Mouse (Mus musculus) adrenal gland, postnatal 4 days (tissue): ENCODE results near the gene Dgkb. TPM values are rescaled to one million over a fixed set of nuclear protein-coding genes. Genes with fewer than 3 reads are reported as not detected.

Experiments used
- DNase-seq, 2 experiments: peaks; one replicate each; pipeline ENCODE4 v3.0.0; 2021 to 2022; ENCODE audit warnings: low spot score in 2 of 2, mixed read lengths in 2 of 2
- long read RNA-seq, 2 experiments: library from polyadenylated mRNA; stranded (forward); transcript quantifications; one replicate each; pipeline ENCODE4 v2.0.0; 2021
- total RNA-seq, 2 experiments: library from RNA; stranded (reverse); gene quantifications; 2 replicates each; pipeline ENCODE4 v1.2.3; 2021

The Dgkb gene
- total RNA-seq, result 1 to 10 TPM; 9.2 TPM
- long read RNA-seq, experiment 1, result 0 reads
- long read RNA-seq, experiment 2, full-length matches to known transcripts, result 1 of 4 reads
- long read RNA-seq, experiment 2, partial matches to known transcripts, result 1 of 4 reads
- long read RNA-seq, experiment 2, other reads (novel, unspliced or antisense), result 2 of 4 reads

- DNase-seq, result no peak
These were observed at the start of gene Dgkb for GRCm38 (mm10) chr12:37817426-37817825. Gene Dgkb, plus strand, starts transcription at chr12:37817726.

GRCm38 (mm10) chr12:37769844-37770243 is 47.7 kb upstream of the Dgkb start:
- no peak for DNase-seq

- no peak for DNase-seq
These were observed 43.7 kb upstream of the Dgkb start for GRCm38 (mm10) chr12:37773681-37774357.

- DNase-seq, result no peak
These were observed 42.9 kb upstream of the Dgkb start for GRCm38 (mm10) chr12:37774591-37774990.

- no peak for DNase-seq
These were observed 21.1 kb upstream of the Dgkb start for GRCm38 (mm10) chr12:37796265-37796928.

- no peak for DNase-seq
These were observed 3.4 kb upstream of the Dgkb start for GRCm38 (mm10) chr12:37814122-37814521.

- DNase-seq, result no peak
These were observed 3.7 kb downstream of the Dgkb start for GRCm38 (mm10) chr12:37821052-37821810.

GRCm38 (mm10) chr12:37880042-37881017 is 62.8 kb downstream of the Dgkb start:
- DNase-seq, result no peak

- DNase-seq, result no peak
These were observed 63.9 kb downstream of the Dgkb start for GRCm38 (mm10) chr12:37881376-37881775.

- DNase-seq, result no peak
These were observed 65.3 kb downstream of the Dgkb start for GRCm38 (mm10) chr12:37882796-37883195.

GRCm38 (mm10) chr12:37883781-37884180 is 66.3 kb downstream of the Dgkb start:
- no peak for DNase-seq

GRCm38 (mm10) chr12:37888591-37888990 is 71.1 kb downstream of the Dgkb start:
- DNase-seq, result no peak

- DNase-seq, result no peak
These were observed 71.9 kb downstream of the Dgkb start for GRCm38 (mm10) chr12:37889431-37889830.

- no peak for DNase-seq
These were observed 73.8 kb downstream of the Dgkb start for GRCm38 (mm10) chr12:37891336-37891735.

- no peak for DNase-seq
These were observed 124.6 kb downstream of the Dgkb start for GRCm38 (mm10) chr12:37942163-37942562.

- no peak for DNase-seq
These were observed 138.7 kb downstream of the Dgkb start for GRCm38 (mm10) chr12:37956193-37956592.

- DNase-seq, result no peak
These were observed 154.0 kb downstream of the Dgkb start for GRCm38 (mm10) chr12:37971482-37971881.

GRCm38 (mm10) chr12:37978498-37979187 is 161.1 kb downstream of the Dgkb start:
- DNase-seq, result no peak

- DNase-seq, result no peak
These were observed 167.8 kb downstream of the Dgkb start for GRCm38 (mm10) chr12:37985352-37985751.

- DNase-seq, result no peak
These were observed 170.6 kb downstream of the Dgkb start for GRCm38 (mm10) chr12:37988066-37988591.
